Mouse (Mus musculus) liver, embryonic 14.5 days (tissue): ENCODE measurements around the gene Syne2. TPM values are rescaled to one million over a fixed set of nuclear protein-coding genes. Genes with fewer than 3 reads are reported as not detected.

ENCODE experiments used
- ATAC-seq: fragments of 200-750 bp; cut with Nextera tagmentation; 2 replicates; pipeline ENCODE4 v1.8.0; 2017; ENCODE audit warnings: moderate number of reproducible peaks, mild to moderate bottlenecking, moderate library complexity; ENCODE audit not compliant: insufficient read depth
- DNase-seq, 3 experiments: peaks; one replicate each; pipeline ENCODE4 v3.0.0-alpha.2; 2012 to 2013; ENCODE audit warnings: low read depth in 3 of 3, low spot score in 3 of 3
- H3K27ac ChIP-seq: fragments of 300-500 bp; sonication (generic); 2 replicates; pipeline ENCODE4 v1.5.1; 2014; ENCODE audit warnings: moderate library complexity, mild to moderate bottlenecking, control low read depth, inconsistent platforms
- H3K27me3 ChIP-seq: fragments of 300-500 bp; sonication (generic); 2 replicates; pipeline ENCODE4 v1.6.1; 2014; ENCODE audit warnings: mild to moderate bottlenecking, low read length, moderate library complexity; ENCODE audit not compliant: control insufficient read depth, insufficient read depth
- H3K36me3 ChIP-seq: fragments of 300-500 bp; sonication (generic); replicated peaks from 2 replicates; pipeline ENCODE4 v1.6.1; 2014; ENCODE audit warnings: low read depth; ENCODE audit not compliant: control insufficient read depth, insufficient read depth
- H3K4me1 ChIP-seq, 2 experiments: fragments of 200-500 bp in 1 of 2; fragments of 300-500 bp in 1 of 2; sonication (generic) in 1 of 2; replicated peaks; 2 replicates each; pipeline ENCODE4 v1.6.1; 2012 to 2014; ENCODE audit warnings: antibody characterized with exemption in 1 of 2, inconsistent platforms in 1 of 2, low read length in 1 of 2; ENCODE audit not compliant: control insufficient read depth in 2 of 2, insufficient read depth in 2 of 2
- H3K4me2 ChIP-seq: fragments of 300-500 bp; sonication (generic); 2 replicates; pipeline ENCODE4 v1.6.1; 2014; ENCODE audit warnings: low read depth, mild to moderate bottlenecking, control low read depth, moderate library complexity
- H3K4me3 ChIP-seq, 2 experiments: fragments of 200-500 bp in 1 of 2; fragments of 300-500 bp in 1 of 2; sonication (generic) in 1 of 2; 2 replicates each; pipeline ENCODE4 v1.5.1; 2012 to 2014; ENCODE audit warnings: low read depth in 2 of 2, low read length in 2 of 2, mild to moderate bottlenecking in 2 of 2, control low read depth in 1 of 2, inconsistent platforms in 1 of 2, moderate library complexity in 1 of 2; ENCODE audit not compliant: insufficient read depth in 1 of 2
- H3K9ac ChIP-seq: fragments of 300-500 bp; sonication (generic); replicated peaks from 2 replicates; pipeline ENCODE4 v1.6.1; 2014; ENCODE audit warnings: mild to moderate bottlenecking, control low read depth, moderate library complexity
- H3K9me3 ChIP-seq: fragments of 300-500 bp; sonication (generic); 2 replicates; pipeline ENCODE4 v1.6.1; 2016; ENCODE audit warnings: low read length, mixed read lengths; ENCODE audit not compliant: control insufficient read depth
- CTCF ChIP-seq: IDR thresholded peaks from 2 replicates; pipeline ENCODE4 v1.5.1; 2016; ENCODE audit warnings: antibody characterized with exemption, low read depth, control low read depth
- EP300 ChIP-seq: IDR thresholded peaks from 2 replicates; pipeline ENCODE4 v1.6.1; 2016; ENCODE audit warnings: antibody characterized with exemption, low read depth
- WGBS: fragments of 180-500 bp; shearing (Covaris S2); extraction: QIAGEN DNeasy Blood & Tissue Kit; methylation state at CpG from one replicate; pipeline ENCODE4 v1.1.7; 2014; ENCODE audit not compliant: insufficient replicate concordance; 5-methylcytosine and 5-hydroxymethylcytosine counted together
- polyA plus RNA-seq, 2 experiments: library from polyadenylated mRNA; depleted of rRNA in 1 of 2; stranded (reverse) in 1 of 2; unstranded in 1 of 2; fragments of >200 nt; fragmentation: Nextera tagmentation in 1 of 2; extraction: Ambion mirVana in 1 of 2; gene quantifications; 2 replicates each; pipeline versions ENCODE4 v1.2.1 to v1.2.3; 2012 to 2014

Syne2 gene
- polyA plus RNA-seq, 2 experiments, result 2.1 to 3.0 TPM

- Histone ChIP-seq H3K9me3 (no peaks in the 10 kb centered on the region), H3K4me3 (no peak overlapping the region), H3K4me1 (no peaks in the 10 kb centered on the region), H3K27ac (no peak overlapping the region), H3K9ac (no peak overlapping the region), H3K4me2 (no peak overlapping the region), H3K36me3 (no peaks in the 10 kb centered on the region), H3K27me3 (no peaks in the 10 kb centered on the region)
- ATAC-seq (no peak), DNase-seq (no peak)
- TF ChIP-seq CTCF, result no peak
- no peak for TF ChIP-seq EP300
- WGBS, result 77% methylated on average over 12 of the region's 12 CpGs
Observed at GRCm38 (mm10) chr12:75888721-75889120, 70.8 kb downstream of the Syne2 start.

- ATAC-seq, result no peak
- Histone ChIP-seq H3K4me1 (no peaks in the 10 kb centered on the region), H3K36me3 (no peaks in the 10 kb centered on the region), H3K4me3 (no peak overlapping the region), H3K4me2 (no peak overlapping the region), H3K27ac (no peak overlapping the region), H3K9ac (no peak overlapping the region), H3K27me3 (no peaks in the 10 kb centered on the region), H3K9me3 (no peaks in the 10 kb centered on the region)
- DNase-seq, result no peak
- no peak for TF ChIP-seq EP300
- WGBS, result 70% methylated on average over 5 of the region's 5 CpGs
Observed at GRCm38 (mm10) chr12:75891206-75891605, 73.3 kb downstream of the Syne2 start.

GRCm38 (mm10) chr12:75893392-75893791 is 75.5 kb downstream of the Syne2 start:
- 58% methylated on average over 5 of the region's 5 CpGs for WGBS
- DNase-seq (no peak), ATAC-seq (no peak)
- Histone ChIP-seq H3K4me2 (no peak overlapping the region), H3K4me1 (no peaks in the 10 kb centered on the region), H3K27ac (no peak overlapping the region), H3K9me3 (no peaks in the 10 kb centered on the region), H3K9ac (no peak overlapping the region), H3K36me3 (no peaks in the 10 kb centered on the region), H3K27me3 (no peaks in the 10 kb centered on the region), H3K4me3 (no peak overlapping the region)
- TF ChIP-seq CTCF, result peak; percentile 35
- no peak for TF ChIP-seq EP300

GRCm38 (mm10) chr12:75894316-75894997 is 76.5 kb downstream of the Syne2 start:
- TF ChIP-seq EP300 (no peak), CTCF (peak; percentile 49)
- WGBS, result 68% methylated on average over 9 of the region's 9 CpGs
- Histone ChIP-seq H3K9me3 (no peaks in the 10 kb centered on the region), H3K27ac (no peak overlapping the region), H3K4me2 (no peak overlapping the region), H3K4me1 (no peaks in the 10 kb centered on the region), H3K4me3 (no peak overlapping the region), H3K27me3 (no peaks in the 10 kb centered on the region), H3K36me3 (no peaks in the 10 kb centered on the region), H3K9ac (no peak overlapping the region)
- DNase-seq (no peak), ATAC-seq (no peak)

DNA sequence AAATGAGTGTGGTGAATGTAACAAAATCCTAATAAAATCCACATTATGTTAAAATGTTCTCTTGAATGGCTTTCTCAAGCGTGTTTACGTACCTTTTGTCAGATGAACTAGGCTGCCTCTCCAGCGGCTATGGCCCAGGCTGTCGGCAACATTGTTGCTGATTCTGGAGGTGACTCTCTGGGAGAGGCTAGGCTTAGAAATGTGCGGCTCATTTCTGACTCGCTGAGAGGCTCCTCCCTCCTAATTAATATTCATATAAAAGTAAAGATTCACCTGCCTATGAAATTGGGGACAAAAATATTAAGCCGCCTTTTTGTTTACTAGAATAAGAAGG is 77.0 kb downstream of the Syne2 start:
- DNase-seq (no peak), ATAC-seq (no peak)
- Histone ChIP-seq H3K4me3 (no peak overlapping the region), H3K9me3 (no peaks in the 10 kb centered on the region), H3K27me3 (no peaks in the 10 kb centered on the region), H3K4me2 (no peak overlapping the region), H3K4me1 (no peaks in the 10 kb centered on the region), H3K9ac (no peak overlapping the region), H3K27ac (no peak overlapping the region), H3K36me3 (no peaks in the 10 kb centered on the region)
- WGBS, result 75% methylated on average over 7 of the region's 7 CpGs
- no peak for TF ChIP-seq CTCF
- TF ChIP-seq EP300, result no peak
